Mouse (Mus musculus) hematopoietic stem cell, adult 5-6 weeks (primary cell): ENCODE data around the gene Mgst2. TPM values are rescaled to one million over a fixed set of nuclear protein-coding genes. Genes with fewer than 3 reads are reported as not detected.

Experiments
- ATAC-seq, 2 experiments: fragments of 125-278 bp in 1 of 2; replicated peaks in 1 of 2; 2 replicates each; pipeline ENCODE4 v1.8.0; 2016 to 2017; ENCODE audit warnings: inconsistent platforms in 2 of 2, mild to moderate bottlenecking in 2 of 2, moderate number of reproducible peaks in 2 of 2, low read depth in 1 of 2, moderate TSS enrichment in 1 of 2; ENCODE audit not compliant: low FRiP score in 2 of 2, poor library complexity in 2 of 2, severe bottlenecking in 2 of 2, insufficient read depth in 1 of 2, low TSS enrichment in 1 of 2
- total RNA-seq: library from RNA; stranded (forward); fragments of 172-1452, 232-1000 nt; gene quantifications from 2 replicates; pipeline ENCODE4 v1.2.3, GENCODE M21; 2017

Mgst2 gene
- total RNA-seq, 1 experiment from 2014 or later, result 10.5 TPM

GRCm38 (mm10) chr3:51649426-51649825 lies 10.7 kb upstream of the Mgst2 start:
- no peak for ATAC-seq

DNA sequence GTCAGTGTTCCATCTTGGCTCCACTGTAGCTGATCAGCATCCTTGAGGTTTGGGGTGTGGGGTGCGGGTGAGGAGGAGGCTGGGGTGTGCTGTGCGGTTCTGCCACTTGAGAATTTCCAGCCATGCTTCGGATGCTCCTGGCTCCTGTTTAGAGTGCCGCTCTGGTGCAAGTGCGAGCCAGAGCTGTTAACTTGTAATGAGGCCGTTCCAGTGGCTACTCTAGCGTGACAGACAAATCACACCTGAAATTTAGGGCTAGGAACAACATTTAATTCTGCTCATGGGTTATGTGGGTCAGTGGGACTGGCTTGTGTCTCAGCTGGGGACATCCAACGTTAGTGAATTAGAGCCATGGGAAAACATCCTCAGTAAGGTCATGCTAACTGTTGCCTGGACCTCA lies 10.2 kb upstream of the Mgst2 start:
- ATAC-seq, result no peak

- ATAC-seq, result no peak
Measured at GRCm38 (mm10) chr3:51651149-51651548, 9.0 kb upstream of the Mgst2 start.

DNA sequence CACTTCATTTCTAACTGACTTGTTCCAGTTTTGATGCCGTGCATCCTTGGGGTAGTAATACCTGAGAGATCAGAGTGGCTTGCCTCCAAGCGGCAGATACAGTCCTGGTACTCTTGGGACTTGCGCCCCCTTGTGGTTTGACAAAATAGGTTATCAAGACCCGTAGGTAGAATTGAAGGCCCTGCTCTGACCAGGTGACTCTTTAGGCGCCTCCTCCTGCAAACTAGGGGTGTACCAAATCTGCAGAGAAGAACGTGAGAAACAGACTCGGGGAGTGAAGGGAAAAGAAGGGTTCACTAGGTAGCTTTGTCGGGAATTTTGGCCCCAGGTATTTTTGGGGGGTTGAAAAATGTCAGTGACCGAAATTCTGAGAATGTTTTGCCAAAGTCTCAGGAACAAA lies 7.9 kb upstream of the Mgst2 start:
- ATAC-seq, result peak; percentile 63 to 66

- peak; percentile 29 to 43 for ATAC-seq
Measured at GRCm38 (mm10) chr3:51652701-51653100, 7.5 kb upstream of the Mgst2 start.

DNA sequence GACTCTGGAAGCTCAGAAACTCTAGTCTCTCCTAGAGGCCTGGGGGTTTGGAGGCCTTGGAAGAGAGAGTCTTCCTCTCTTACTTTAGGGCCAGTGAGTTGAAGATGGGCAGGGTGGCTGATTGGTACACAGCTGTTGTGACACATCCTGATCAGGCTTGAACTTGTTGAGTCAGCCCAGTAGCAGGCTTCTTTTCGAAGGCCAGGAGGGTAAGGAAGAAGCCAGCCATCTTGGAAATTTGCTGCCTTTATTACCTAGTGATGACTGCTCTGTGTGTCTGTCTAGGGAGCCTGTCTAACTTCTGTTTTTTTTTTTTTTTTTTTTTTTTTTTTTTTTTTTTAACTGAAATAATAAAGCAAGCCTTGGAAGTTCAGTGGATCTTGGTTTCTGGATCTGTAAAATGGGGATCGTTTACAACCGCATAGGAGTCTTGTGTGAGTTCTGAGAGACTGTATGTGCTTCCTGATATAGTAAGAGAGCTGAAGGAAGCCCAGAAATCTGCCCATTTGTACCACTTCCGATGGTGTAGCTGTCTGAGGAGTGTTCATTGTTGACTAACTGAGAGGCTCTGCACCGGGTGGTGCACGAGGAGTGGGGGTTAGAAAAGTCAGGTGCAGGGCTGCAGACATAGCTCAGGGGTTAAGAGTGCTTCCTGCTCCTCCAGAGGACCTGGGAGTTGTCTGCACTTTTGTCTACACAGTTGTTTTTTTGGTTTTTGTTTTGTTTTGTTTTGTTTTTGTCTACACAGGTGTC lies 5.7 kb upstream of the Mgst2 start:
- peak in 1 of 2 experiments; percentile 40; a peak in 2 of 4 replicates for ATAC-seq

DNA sequence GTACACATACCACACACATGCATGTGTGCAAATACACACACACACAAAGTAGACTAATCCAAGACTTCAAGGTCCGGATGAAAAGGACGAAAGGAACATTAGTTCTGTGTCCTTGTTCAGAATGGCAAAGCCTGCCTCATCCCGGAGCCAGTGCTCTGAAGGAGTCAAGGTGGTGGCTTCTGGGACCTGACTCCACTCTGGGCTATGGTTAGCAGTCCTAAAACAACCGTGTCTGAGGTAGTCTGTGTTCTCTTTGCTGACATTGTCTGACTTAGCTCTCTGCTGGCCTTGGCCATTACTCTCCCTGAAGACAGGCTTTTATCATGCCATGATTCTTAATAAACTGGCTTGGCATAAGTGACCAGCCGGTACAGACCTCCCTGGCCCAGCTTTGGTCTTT lies 745 bp upstream of the Mgst2 start:
- ATAC-seq, result no peak

GRCm38 (mm10) chr3:51660821-51661276 lies 689 bp downstream of the Mgst2 start:
- no peak for ATAC-seq

DNA sequence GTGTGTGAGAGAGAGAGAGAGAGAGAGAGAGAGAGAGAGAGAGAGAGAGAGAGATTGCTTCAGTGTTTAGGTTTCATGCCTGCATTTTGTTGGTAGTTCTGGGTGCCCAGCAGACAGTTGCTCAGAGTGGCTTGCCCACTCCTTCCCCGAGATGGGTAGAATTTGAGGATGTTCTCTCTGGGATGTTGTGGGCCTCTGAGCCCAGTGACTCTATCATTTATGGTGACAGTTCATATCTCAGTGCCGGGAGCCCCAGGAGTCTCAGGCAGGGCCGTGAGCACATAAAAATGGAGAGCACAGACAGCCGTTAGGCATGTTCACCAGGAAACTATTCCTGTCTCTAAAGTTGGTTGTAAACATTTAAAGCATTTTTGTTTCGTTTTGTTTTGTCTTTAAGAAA lies 1.2 kb downstream of the Mgst2 start:
- no peak for ATAC-seq

DNA sequence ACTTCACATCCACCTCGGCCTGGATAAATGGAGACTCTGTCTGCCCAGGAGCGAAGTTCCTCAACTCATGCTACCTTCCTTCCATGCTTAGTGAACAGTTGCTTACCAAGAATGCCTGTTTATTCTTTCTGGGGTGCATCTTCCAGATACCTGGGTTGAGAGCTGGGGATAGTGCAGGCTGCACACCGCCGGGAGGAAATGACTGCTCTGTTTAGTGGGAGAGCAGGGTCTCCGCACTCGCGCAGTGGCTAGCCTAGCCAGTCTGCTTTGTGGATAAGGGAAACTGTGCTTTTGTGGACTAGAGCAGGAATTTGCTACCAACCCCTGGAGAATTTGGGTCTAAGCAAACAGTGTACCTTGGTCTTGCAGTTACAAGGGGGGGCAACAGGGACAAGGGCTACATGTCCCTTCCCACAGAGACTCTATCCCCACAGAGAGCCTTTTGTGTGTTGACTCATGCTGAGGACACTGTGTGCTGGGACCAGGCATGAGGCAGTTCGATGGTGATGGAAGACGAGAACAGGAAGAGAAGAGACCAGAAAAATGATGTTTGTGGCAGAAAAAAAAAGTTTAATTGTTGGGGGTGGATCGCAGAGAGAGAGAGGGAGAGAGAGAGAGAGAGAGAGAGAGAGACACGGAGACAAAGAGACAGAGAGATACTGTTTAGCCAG lies 1.9 kb downstream of the Mgst2 start:
- ATAC-seq, result no peak

GRCm38 (mm10) chr3:51662557-51662956 lies 2.4 kb downstream of the Mgst2 start:
- ATAC-seq, result peak; percentile 83 to 84

DNA sequence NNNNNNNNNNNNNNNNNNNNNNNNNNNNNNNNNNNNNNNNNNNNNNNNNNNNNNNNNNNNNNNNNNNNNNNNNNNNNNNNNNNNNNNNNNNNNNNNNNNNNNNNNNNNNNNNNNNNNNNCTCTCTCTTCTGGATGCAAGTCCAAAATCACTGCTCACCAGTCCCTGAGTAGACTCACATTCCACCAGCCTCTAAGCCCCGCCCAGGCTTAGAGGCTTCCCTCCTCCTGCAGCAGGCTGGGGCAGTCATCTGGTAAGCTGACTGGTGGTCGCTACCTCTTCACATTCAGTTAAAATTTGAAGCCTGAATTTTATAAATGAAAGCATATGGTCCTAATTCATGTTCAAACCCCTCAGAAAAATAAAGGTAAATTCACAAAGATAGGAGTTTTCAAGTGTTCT lies 8.4 kb downstream of the Mgst2 start:
- ATAC-seq, result no peak

DNA sequence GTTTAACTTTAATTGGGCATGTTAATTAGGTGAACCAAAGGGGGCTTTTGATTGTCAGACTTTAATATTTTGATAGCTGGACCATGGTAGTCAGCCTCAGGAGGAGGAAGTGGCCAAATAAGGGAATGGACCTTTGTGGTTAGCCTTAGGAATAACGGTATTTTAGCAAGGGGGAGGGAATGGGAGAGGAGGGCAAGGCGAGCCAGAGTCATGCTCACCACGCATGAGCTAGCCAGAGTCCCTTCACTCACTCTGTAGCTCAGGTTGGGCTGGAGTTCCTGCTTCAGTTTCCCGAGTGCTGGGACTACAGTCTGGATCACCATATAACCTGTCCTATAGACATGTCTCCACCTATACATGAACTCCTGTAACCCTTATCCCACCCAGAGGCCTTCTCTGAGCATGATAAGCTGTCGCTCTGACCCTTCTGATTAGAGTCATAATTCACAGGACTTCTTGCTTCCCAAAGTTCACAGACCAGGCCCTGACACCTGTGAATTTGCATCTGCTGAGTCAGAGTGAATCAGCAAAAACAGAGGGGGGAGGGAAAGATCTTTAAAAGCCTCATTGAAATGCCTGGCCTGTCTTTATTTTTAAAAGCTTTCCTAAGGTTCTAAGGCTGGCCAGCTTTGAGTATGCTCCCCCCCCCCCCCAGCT lies 10.4 kb downstream of the Mgst2 start:
- no peak; a peak in 1 of 4 replicates for ATAC-seq

DNA sequence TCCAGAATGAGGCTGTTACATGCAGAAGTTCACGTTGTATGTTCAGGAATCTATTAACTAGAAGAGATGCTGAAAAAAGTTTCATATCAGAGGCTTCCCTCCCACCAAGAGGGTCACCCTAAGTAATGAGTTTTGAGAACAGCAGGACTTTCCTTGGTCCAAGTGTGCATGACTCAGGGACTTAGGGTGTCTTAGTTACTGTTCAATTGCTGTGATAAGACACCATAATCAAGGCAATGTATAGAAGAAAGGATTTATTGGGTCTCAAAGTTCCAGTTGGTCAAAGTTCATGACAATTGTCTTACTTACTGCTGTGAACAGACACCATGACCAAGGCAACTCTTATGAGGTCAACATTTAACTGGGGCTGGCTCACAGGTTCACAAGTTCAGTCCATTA lies 10.9 kb downstream of the Mgst2 start:
- ATAC-seq, result no peak

DNA sequence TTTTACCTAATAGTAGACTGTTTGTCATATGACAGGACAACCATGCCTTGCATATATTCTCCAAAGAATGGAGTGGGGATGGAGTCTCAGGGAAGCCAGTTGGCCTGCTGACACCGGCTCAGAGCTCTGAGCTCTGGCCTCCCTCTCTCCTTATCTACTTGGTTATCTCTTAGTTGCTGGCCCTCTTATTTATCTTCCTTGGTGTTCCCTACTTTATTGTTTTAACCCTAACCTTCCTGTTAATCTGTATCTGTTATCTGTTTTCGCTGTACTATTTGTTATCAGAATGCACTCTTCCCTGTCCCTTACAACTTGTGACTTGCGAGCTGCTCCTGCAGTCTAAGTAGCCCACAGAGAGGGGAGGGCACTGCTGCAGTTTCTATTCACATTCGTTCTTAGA lies 12.5 kb downstream of the Mgst2 start:
- ATAC-seq, result no peak

- peak; percentile 18 to 37; a peak in 1 of 4 replicates for ATAC-seq
Measured at GRCm38 (mm10) chr3:51673408-51674086, 13.4 kb downstream of the Mgst2 start.

DNA sequence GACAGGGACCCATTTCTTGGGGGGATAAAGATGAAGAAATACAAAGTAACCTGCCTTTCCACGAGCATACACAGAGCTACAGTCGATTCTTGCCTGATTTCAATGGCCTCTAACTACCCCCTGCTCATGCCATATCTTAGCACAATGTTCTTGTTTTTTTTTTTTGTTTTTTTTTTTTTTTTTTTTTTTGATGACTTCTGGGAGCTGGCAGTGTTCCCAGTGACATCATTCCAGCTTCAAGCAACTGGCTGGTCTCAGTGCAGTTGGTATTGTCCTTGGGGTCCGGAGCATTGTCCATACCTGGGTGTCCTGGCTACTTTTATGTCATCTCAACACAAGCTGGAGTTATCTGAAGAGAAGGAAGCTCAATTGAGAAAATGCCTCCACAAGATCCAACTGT lies 14.8 kb downstream of the Mgst2 start:
- no peak for ATAC-seq

GRCm38 (mm10) chr3:51685539-51685938 lies 25.4 kb downstream of the Mgst2 start:
- ATAC-seq, result no peak
